Mouse (Mus musculus) testis, adult 2 months (tissue): ENCODE measurements around the gene Eepd1.

Experiments used
- CTCF ChIP-seq: fragments of 200-500 bp; IDR thresholded peaks from 2 replicates; pipeline ENCODE4 v1.5.1; 2012; ENCODE audit warnings: low read depth, mild to moderate bottlenecking, inconsistent platforms, low read length, moderate library complexity; ENCODE audit not compliant: control insufficient read depth, insufficient read depth, insufficient replicate concordance
- POLR2A ChIP-seq: fragments of 200-500 bp; IDR thresholded peaks from 2 replicates; pipeline ENCODE4 v1.6.1; 2012; ENCODE audit warnings: low read depth, mild to moderate bottlenecking, inconsistent platforms, low read length, moderate library complexity; ENCODE audit not compliant: control insufficient read depth

GRCm38 (mm10) chr9:25570011-25570410 lies 88.7 kb downstream of the Eepd1 start:
- no peak for TF ChIP-seq POLR2A
- no peak for TF ChIP-seq CTCF
